Mouse (Mus musculus) cerebellum, postnatal 36 days (tissue): Measurements from ENCODE around the gene Fam213b.

Experiments used
- DNase-seq, 2 experiments: peaks; one replicate each; pipeline ENCODE4 v3.0.0; 2021 to 2022; ENCODE audit warnings: mixed read lengths in 2 of 2

The Fam213b gene

DNA sequence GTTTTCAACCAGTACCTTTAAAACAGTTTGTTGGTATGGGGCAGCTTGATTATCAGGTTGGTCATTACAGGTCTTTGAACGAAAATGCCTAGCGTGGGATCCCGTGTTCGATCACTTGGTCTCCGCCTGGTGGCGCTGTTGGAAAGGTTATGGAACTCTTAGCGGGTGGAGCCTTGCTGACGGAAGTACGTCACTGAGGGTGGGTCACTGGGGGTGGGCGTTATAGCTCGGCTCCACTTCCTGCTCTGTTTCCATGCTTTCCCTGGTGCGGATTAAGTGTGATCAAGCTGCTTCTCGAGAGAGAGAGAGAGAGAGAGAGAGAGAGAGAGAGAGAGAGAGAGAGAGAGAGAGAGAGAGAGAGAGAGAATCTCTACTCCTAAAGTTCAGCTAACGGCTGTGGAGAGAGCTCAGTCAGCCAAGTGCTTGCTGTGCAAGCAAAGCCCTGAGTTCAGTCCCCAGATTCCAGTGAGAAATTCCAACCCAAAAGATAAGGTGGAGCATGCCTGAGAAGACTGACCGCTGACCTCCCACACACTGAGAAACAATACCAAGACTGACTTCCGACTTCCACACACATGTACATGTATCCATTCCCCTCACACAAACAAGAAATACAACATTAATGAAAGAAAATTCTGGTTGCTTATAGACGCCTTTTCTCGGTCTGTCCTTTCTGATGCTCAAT, 20.9 kb downstream of the Fam213b start:
- DNase-seq, result peak; percentile 96

DNA sequence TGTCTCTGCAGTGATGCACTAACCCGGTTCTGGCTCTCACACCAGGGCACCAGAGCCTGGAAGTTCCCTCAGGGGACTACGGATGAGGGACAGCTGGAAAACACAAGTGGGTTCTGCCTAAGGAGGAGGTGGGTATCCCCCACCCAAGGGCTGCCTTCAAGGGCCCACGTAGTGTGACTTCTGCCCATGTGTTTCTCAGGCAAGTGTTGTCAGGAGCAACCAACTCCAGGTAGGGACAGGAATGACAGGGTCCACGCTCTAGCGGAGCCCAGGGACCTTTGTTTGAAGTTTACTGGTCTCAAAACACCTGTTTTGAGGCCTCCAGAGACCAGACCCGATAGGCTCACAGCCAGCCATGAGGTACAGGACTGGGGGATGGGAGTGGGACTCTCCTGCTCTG, 25.7 kb downstream of the Fam213b start:
- DNase-seq, result no peak

DNA sequence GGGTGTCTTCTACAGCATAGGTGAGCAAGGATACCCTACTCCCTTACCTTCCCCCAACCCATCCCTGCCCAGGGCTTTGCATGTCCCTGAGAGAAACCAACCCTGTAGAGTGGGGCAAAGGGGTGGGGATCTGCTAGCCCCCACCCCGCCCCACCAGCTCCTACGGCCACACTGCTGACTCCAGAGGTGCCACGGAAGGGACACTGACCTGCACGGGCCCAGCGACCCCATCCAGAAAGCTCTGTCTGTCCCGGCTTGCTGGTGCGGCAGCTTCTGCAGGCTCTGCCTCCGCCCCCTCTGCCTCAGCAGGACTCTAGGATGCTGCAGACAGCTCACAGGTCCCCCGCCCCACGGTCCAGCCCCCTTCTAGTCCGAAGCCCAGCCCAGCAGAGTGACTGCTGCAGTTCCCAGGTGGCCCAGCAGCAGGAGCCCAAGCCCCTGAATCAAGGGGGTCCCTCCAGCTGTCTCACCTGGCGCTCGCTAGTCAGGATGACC, 27.1 kb downstream of the Fam213b start:
- no peak for DNase-seq

DNA sequence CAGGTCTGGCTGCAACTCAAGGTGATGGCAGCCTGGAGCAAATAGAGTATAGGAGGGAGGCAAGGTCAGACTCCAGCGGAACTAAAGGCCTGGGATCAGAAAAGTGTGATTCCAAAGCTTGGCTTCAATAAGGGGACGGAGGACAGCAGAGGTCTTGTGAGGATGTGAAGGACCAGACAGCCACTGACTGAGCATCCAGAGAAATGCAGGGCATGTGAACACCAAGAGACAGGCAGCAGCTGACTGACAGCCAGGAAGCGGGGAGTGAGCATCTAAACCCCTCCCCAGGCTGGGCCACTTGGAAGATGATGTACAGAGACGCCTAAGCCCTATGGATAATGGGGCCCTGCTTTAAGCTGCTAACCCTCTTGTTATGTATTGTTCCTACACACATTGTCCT, 28.2 kb downstream of the Fam213b start:
- DNase-seq, result peak in 1 of 2 experiments; percentile 0

DNA sequence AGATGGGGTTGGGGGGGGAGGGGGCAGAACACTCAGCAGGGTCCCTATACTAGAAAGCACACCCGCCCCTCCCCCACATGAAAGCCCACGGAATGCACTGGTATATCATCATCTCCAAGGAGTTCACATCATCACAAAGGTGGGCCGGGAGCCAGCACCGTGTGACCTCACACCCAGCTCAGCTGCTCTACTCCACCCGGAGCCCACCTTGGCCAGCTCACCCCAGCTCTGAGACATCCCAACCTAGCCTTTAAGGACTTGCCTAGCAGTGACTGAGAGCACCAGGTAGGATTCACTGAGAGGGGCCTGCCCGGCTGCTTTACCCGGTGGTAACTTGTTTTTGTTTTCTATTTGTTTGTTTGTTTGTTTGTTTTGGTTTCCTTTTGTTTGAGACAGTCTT, 29.5 kb downstream of the Fam213b start, which contains the start of gene Mmel1:
Gene Mmel1 (plus strand): TSS at position 146 of the 400 bp plus-strand sequence.
- peak in 1 of 2 experiments; percentile 10 for DNase-seq

DNA sequence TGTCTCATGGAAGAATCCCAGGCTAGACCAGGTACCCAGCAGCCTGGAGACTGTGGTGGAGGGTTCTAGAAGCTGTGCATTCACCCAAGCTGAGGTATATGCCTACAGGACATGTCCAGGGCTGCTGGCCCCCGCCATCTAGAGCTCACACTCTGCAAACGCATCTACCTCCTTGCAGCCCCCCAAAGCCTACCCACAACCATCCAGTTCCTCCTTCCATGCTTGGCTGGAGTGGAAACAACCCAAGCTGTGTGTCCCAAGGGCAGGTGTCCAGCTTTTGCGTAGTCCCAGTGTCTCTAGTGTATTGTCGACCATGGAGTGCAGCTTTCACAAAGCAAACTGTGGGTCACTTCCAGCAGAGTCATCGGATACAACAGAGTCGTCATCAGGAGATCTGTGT, 31.7 kb downstream of the Fam213b start:
- peak in 1 of 2 experiments; percentile 1 for DNase-seq

DNA sequence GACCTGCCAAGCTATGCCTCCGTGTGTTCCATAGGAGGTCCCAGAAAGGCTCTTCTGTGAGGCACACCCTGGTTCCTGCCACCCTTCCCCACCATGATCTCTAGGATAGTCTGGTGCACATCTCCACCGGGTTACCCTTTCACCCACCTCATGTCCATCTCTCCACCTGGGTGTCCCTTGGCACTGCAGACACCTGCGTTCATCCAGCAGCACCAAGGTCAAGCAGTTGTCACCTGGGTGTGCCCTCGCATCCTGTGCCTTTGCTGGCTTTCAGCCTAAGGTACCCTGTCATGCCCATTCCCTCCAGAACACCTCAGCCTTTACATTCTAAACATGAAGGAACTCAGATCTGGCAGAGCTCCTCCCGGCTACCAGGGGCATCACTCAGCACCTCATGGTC, 32.5 kb downstream of the Fam213b start:
- DNase-seq, result peak in 1 of 2 experiments; percentile 3

DNA sequence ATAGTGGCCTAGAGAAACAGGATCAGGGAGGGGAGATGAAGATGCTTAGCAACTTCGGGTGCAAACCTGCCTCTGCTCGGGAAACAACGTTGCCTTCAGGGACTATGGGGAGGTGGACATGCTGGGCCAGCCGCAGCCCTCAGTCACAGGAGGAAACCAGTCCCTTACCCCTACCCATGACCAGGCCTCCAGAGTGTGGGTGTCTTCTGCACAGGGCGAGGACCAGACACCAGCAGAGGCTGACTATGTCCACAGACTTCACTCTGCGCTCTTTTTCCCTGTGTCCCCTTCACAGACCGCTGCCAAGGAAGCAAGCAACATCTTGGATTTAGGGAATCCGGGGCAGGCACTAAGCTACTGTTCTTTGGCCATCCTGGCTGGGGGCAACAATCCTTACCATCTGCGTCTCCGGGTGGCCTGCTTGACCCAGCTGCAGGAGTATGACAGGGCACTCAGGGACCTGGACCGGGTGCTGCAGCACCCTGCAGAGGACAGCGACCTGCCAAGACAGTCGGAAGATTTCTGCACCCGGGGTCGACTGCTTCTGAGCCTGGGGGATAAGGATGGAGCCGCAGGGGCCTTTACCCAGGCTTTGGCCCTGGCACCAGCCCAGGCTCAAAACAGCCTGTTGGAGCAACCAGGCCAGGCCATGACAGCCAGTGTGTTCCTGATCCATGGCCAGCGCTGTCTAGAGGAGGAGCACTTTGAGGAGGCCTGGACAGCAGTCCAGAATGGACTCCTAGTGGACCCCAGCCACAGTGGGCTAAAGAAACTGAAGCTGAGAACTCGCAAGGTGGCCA, 33.8 kb downstream of the Fam213b start:
- peak in 1 of 2 experiments; percentile 27 for DNase-seq

DNA sequence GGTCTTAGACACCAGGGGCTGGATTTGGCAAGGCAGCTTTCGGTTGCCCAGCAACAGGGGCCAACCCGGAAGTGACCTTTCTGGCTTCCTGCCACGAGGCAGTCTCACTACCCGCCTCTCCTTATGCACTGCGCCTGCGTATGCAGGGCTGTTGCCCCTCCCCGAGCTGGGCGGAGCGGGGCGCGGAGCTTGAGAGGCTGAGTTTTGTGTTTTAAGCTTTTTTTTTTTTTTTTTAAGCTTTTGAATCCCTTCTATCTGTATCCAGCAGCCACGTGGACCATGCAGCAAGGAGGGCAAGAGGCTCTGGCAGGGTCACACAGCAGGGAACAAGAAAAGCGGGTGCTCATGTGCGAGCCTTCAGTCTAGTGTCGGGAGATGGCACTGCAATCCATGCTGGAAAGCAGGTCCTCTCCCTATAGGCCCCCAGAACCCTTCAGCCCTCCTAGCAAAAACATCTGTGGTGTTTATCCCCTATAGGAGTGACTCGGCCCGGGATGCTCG, 34.6 kb downstream of the Fam213b start:
- peak; percentile 83 to 87 for DNase-seq

DNA sequence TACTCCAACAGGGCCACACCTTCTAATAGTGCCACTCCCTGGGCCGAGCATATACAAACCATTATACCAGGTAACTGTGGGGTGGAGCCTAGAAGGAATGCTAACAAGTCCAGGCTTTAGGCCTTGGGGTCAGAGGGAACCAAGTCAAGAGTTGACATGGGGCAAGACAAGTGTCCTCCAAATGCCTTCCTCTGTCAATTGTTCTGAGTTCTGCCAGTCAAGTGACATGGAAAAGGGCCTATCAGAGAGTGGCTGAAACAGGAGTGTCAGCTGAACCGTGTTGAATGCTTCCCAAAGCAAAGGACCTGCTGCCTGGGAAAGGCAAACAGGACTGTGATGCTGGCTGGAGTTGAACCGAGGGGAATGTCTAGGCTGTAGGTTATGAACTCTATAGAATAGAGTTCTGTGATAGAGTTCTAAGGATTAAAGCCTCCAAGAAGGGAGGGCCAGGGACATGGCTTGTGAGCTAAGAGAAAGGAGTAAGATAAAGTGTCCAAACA, 35.4 kb downstream of the Fam213b start:
- peak in 1 of 2 experiments; percentile 2 for DNase-seq

DNA sequence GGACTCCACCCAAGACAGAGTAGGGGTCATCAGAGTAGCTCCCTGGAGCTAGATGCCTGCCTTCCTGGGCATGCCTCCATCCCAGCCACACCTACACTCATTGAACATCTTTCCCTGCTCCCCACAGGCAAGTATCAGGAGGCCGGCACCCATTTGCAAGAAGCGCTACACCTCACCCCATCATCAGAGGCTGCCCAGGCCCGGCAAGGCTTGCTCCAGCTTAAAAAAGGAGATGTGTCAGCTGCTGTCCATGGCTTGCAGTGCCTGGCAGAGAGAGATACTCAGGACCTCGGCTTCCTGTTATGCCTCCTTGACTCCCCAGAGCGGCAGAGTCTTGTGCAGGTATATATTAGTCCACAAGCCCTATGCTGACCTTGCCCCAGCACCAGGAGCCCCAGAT, 37.0 kb downstream of the Fam213b start:
- DNase-seq, result no peak

DNA sequence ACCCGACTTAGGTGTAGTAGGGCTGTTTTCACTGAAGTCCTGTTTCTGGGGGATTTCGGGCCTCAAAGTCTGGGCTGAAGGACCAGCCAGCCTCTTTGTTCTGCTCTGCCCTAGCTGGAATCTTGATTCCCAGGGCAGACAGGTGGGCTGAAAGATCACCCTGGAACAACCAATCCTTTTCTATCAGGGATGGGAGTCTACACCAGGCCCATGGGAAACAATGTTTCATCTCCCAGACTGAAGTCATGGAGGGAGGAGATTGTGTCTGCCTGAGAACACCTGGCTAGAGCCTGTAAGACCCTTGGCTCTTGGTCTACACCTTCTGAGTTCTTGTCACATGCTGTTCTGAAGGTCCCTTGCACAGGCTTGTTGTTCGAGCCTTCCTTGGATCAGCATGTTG, 40.3 kb downstream of the Fam213b start:
- DNase-seq, result no peak

DNA sequence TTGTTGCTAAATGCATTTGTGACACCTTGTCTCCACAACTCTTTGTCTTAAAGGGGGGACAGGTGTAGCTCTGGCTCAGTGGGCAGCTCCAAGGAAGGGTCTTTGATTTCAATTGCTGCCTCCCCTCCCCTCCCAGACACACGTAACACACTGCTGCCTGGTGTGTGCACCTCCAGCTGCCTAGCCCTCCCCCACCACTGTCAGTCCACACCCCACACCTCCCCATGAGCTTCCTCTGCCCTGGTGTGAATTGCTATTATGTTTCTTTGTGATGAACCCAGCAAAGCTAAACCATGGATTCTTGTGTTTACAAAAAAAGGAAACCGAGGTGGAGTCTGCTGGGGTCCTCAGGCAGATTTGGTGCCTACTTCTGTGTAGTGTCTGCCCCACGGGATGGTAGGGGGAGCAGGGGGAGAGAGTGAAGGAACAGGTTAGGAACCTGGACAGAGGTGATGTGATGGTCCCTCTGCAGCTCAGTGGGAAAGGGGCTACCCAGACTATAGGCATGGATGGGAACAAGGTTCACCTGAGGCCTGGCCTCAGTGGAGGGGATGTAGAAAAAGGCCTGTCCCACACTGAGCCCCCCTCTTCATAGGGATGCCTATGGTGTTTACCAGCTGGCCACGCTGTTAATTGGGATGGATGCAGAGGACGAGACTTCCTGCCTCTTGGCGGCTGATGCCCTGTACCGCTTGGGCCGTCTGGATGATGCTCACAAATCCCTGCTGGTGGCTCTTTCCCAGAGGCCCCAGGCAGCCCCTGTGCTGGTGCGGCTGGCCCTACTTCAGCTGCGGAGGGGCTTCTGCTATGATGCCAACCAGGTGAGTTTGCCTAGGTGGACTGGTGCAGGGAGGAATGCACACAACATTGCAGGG, 41.3 kb downstream of the Fam213b start:
- DNase-seq, result peak in 1 of 2 experiments; percentile 4

DNA sequence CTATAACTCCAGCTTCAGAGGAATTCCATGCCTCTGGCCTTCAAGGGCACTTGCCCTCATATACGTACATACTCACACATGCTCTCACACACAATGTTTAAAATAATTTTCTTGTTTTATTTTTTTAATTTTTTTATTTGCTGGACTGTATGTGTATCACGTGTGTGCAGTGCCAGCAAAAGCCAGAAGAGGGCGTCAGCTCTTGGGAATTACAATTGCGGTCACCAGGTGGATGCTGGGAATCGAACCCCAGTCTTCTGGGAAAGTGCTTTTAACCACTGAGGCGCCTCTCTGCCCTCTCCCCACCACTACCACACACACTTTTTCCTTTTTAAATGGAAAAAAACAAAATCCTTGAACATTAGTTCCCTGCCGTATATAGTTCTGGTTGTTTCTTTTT, 42.1 kb downstream of the Fam213b start:
- no peak for DNase-seq

DNA sequence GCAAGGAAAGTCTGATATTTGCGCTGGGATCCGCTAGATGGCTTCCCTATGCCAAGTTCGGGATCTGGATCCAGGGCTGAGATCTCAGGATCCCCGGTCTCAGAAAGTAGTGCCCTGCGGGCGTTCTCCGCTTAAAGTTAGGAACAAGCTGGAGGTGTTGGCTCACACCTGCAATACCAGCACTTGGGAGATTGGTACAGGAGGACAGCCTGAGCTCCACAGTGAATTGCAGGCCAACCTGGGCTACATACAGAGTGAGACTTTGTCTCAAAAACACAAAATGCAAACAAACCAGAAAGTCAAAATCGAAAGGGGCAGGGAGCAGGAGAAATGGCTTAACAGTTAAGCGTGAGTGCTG, 42.5 kb downstream of the Fam213b start:
- no peak for DNase-seq

DNA sequence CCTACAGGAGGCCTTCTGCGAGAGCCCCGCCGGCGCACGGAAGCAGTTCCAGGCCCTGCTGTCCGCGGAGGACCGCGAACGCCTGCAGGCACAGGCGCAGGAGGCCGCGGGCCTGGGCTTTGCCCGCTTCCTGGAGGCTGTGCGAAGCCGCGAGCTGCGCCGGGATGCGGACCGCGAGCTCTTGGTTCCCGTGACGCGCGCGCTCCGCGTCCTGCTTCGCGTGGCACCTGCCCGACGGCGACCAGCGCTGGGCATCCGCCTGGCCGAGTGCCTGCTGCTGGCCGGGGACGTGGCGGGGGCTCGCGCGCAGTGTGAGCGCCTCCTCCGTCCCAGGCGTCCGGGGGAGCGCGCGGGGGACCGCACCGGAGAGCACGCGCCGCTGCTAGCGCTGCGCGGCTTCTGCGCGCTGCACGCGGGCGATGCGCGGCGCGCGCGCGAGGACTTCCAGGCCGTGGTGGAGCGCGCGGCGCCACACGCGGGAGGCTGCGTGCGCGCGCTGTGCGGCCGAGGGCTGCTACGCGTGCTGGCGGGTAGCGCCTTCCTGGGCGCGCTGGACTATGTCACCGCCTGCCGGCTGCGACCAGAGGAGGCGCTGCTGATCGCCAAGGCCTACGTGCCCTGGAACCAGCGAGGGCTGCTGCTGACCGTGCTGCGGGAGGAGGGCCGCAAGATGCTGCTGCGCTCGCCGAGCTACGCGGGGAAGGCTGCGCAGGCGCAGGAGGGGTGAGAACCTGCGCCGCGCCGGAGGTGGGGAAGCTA, 43.0 kb downstream of the Fam213b start:
- peak; percentile 92 to 95 for DNase-seq

DNA sequence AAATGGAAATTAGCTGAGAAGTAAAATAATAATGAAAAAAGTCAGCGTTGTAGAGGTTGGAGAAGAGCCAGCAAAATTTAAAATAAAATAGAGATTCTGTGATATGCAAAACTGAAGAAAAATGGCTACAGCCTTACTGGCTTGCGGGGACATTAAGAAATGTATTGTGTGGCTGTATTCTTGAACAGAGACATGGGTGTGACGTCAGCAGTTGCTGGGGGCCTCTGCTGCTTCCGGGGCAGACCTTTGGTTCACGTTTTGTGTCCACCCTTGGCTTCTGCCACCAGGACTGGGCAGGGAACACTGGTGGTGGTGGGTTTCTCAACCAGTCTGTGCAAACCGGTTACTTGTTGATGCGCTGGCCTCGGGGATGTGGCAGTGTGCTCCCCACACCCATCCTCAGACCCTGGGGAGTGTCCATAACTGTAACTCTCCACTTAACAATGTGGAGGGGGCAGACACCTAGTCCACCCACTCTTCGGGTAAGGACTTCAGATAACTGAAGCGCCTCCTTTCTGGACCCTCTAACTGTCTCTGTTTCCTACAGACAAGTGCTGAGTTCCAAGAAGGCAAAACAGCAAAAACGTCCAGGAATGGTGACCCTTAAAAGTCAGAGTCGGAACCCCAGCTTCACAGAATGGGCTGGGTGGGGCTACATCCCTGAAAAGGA, 44.1 kb downstream of the Fam213b start:
- DNase-seq, result no peak

DNA sequence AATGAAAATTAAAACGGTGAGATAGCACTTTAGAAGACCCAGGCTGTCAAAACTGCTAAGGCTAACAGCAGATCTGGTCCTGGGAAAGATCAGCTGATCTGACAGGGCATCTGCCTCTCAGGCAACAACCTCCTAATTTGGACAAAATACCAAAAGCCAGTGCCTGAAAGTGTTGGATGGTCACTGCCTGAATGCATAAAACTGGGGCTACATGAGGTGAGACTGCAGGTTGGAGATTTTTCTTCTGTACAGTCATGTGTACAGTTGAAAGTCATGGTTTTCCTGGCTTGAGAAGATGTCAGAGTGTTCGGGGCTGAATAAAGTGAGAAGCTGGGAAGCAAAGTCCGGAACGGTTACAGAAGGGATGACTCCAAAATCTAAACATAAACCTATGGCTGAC, 45.1 kb downstream of the Fam213b start:
- no peak for DNase-seq

DNA sequence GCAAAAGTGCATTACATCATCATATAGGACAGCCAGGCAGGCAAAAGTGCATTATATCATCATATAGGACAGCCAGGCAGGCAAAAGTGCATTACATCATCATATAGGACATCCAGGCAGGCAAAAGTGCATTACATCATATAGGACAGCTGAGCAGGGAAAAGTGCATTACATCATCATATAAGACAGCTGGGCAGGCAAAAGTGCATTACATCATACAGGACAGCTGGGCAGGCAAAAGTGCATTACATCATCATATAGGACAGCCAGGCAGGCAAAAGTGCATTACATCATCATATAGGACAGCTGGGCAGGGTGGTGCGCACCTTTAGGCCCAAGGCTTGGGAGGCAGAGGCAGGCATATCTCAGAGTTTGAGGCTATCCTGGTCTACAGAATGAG, 46.2 kb downstream of the Fam213b start:
- DNase-seq, result no peak
